Mouse (Mus musculus) granulocyte monocyte progenitor cell, adult 5-6 weeks (primary cell): ENCODE measurements around the gene Oas1h. TPM values are rescaled to one million over a fixed set of nuclear protein-coding genes. Genes with fewer than 3 reads are reported as not detected.
"Not testable (repeated sequence)": the region's sequence is repeated elsewhere in the genome, so short reads cannot be mapped to it uniquely, and the experiment has no call there.

ENCODE experiments used
- ATAC-seq: replicated peaks from 2 replicates; pipeline ENCODE4 v1.8.0; 2016; ENCODE audit warnings: mild to moderate bottlenecking, moderate TSS enrichment, inconsistent platforms; ENCODE audit not compliant: poor library complexity, severe bottlenecking
- total RNA-seq, 2 experiments: library from RNA; stranded (forward) in 1 of 2; stranded (reverse) in 1 of 2; fragments of 200-712, 200-1000 nt in 1 of 2; fragments of >200 nt in 1 of 2; fragmentation: Nextera tagmentation in 1 of 2; gene quantifications; 2 replicates each; pipeline ENCODE4 v1.2.3; 2014 to 2017

The Oas1h gene
- total RNA-seq (2014; fragmentation: Nextera tagmentation) (not detected in 2 replicates), total RNA-seq (2017) (not detected in 2 replicates)

- ATAC-seq = no peak
Observed at GRCm38 (mm10) chr5:120861121-120861520, at the start of gene Oas1h. Gene Oas1h, plus strand, starts transcription at chr5:120861421.

GRCm38 (mm10) chr5:120811951-120812819 is 49.0 kb upstream of the Oas1h start, which contains the start of gene Oas1c:
Gene Oas1c, minus strand, starts transcription at chr5:120812514.
- ATAC-seq = peak; percentile 88

GRCm38 (mm10) chr5:120813023-120813422 is 48.2 kb upstream of the Oas1h start:
- no peak for ATAC-seq

- ATAC-seq = peak; percentile 35; the same call in 1 of the 2 replicates
Observed at GRCm38 (mm10) chr5:120815949-120816348, 45.3 kb upstream of the Oas1h start.

GRCm38 (mm10) chr5:120818999-120819398 is 42.2 kb upstream of the Oas1h start:
- no peak for ATAC-seq

- ATAC-seq = peak; percentile 87
Observed at GRCm38 (mm10) chr5:120831031-120831430, 30.2 kb upstream of the Oas1h start.

- no peak for ATAC-seq
Observed at GRCm38 (mm10) chr5:120833335-120834280, 27.6 kb upstream of the Oas1h start.

- peak; percentile 61 for ATAC-seq
Observed at GRCm38 (mm10) chr5:120836731-120837585, 24.3 kb upstream of the Oas1h start.

GRCm38 (mm10) chr5:120844713-120845112 is 16.5 kb upstream of the Oas1h start:
- ATAC-seq = no peak

- ATAC-seq = no peak
Observed at GRCm38 (mm10) chr5:120847067-120847466, 14.2 kb upstream of the Oas1h start, which contains the start of gene Oas1f. Gene Oas1f, plus strand, starts transcription at chr5:120847367.

- ATAC-seq = peak; percentile 63
Observed at GRCm38 (mm10) chr5:120849601-120850136, 11.6 kb upstream of the Oas1h start.

- ATAC-seq = no peak
Observed at GRCm38 (mm10) chr5:120859241-120859640, 2.0 kb upstream of the Oas1h start.

GRCm38 (mm10) chr5:120865336-120865860 is 4.2 kb downstream of the Oas1h start:
- peak; percentile 46; the same call in 1 of the 2 replicates for ATAC-seq

- no peak for ATAC-seq
Observed at GRCm38 (mm10) chr5:120869436-120870015, 8.3 kb downstream of the Oas1h start.

GRCm38 (mm10) chr5:120870081-120870480 is 8.9 kb downstream of the Oas1h start:
- no peak for ATAC-seq

GRCm38 (mm10) chr5:120870782-120871181 is 9.6 kb downstream of the Oas1h start:
- no peak for ATAC-seq

GRCm38 (mm10) chr5:120871469-120871868 is 10.2 kb downstream of the Oas1h start:
- no peak for ATAC-seq

- not testable (repeated sequence) for ATAC-seq
Observed at GRCm38 (mm10) chr5:120876839-120877238, 15.6 kb downstream of the Oas1h start.

- ATAC-seq = not testable (repeated sequence)
Observed at GRCm38 (mm10) chr5:120877407-120877806, 16.2 kb downstream of the Oas1h start.
